Mouse (Mus musculus): Measurements from ENCODE around the gene Lrch4.

The Lrch4 gene

DNA sequence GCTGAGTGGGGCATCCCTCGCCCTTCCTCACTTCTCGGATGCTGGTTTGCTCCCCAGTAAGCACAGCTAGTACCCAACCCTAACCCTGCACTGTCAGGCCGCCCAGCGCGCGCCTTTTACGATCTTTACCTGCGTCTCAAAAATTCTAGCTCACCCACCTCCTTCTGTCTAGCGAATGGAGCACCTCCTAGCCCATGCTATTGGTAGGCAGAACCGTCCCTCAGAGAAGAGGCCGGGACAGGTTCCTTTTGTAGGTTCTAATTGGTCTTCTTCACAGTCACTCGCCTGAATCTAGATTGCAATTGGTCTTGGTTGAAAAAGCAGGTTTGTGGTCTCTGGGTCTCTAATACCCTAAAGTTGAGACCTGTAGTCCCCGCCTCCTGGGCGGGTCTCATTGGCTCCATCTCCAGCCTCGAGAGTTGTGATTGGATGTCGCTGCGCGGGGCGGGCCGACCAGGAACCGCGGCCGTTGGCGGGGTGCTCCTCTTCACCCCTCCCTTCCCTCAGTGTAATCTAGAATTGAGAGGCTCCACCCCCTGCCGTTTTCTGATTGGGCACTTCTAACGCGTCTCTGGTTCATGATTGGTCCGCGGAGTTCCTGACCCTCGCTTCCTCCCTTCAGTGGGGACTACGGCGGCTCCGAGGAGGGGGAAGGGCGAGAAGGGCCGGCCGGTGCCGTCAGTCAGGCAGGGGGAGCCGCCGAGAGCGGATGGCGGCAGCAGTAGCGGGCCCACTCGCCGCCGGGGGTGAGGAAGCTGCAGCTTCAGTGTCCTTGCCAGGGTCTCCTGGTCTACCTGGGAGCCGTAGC, at the start of gene Lrch4, which contains the start of the genes Fbxo24 and Gm20605:
TSS of gene Lrch4 (plus strand) at position 624 of the 808 bp plus-strand sequence.
TSS of gene Fbxo24 (minus strand) at position 505 of the 808 bp plus-strand sequence.
TSS of gene Gm20605 (plus strand) at position 678 of the 808 bp plus-strand sequence.
- peak; percentile 100 for DNase-seq

- no peak for DNase-seq
Observed at GRCm38 (mm10) chr5:137580246-137580645, 48.7 kb upstream of the Lrch4 start.

GRCm38 (mm10) chr5:137582702-137583101, 46.2 kb upstream of the Lrch4 start:
- DNase-seq, result no peak

DNA sequence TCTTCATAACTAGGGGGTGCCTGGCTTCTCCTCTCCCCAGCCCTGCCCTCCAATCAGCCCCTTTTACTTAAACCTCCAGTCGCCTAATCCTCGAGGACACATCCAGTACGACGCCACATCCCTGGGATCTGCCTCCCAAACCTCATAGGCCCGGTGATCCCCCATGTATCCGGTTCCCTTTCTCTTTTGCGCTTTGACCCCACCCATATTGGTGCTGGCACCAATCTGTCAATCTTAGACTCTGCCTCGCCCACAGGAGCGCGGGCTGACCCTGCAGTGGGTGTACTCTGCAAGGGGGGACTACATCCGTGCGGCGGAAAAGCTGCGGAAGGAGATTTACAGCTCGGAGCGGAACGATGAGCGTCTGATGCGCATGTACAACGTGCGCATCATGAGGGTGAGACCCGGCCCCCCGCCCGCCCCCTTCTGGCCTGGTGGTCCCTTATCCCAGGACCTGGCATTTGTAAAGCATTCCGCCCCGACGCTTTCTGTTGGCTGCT, 45.2 kb upstream of the Lrch4 start:
- DNase-seq, result no peak

GRCm38 (mm10) chr5:137584976-137585375, 43.9 kb upstream of the Lrch4 start:
- DNase-seq, result peak; percentile 63

GRCm38 (mm10) chr5:137590507-137590906, 38.4 kb upstream of the Lrch4 start:
- no peak for DNase-seq

DNA sequence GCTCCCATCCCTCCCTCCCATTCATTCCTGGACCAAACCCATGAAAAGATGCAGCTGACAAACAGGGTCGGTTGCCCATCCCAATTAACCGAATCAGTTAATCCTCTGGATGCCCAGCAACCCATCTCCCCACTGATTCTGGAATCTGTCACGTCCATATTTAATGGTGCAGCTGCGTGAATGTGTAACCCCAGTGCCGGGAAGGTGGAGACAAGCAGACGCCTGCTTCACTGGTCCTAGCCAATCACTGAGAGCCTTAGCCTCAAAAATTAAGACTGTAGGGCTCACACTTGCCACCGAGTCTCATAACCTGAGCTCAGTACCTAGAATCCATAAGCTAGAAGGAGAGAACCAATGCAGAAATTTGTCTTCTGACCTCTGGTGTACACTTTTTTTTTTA, 33.0 kb upstream of the Lrch4 start:
- DNase-seq, result no peak

DNA sequence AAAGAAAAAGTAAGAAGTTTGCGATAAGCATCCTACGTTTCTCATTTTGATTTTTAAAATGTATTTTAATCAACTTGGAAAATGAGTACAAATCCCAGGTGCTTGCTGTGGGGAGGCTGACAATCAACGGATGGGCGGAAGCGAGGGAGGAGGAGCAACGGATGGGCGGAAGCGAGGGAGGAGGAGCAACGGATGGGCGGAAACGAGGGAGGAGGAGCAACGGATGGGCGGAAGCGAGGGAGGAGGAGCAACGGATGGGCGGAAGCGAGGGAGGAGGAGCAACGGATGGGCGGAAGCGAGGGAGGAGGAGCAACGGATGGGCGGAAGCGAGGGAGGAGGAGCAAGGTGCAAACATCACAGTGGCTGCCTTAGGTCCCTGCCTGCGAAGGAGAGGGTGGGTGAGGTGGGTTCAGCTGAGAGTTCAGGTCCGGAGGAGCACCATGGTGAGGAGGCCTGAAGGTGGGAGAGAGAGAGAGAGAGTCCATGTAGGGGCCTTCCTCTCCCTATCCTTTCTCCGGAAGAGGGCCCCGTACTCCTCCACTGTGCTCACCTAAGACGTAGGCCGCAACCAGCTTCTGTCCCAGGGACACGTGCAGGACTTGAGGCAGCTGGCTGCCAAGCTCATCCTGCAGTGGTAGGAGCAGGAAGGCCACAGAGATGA, 32.2 kb upstream of the Lrch4 start:
- no peak for DNase-seq

DNA sequence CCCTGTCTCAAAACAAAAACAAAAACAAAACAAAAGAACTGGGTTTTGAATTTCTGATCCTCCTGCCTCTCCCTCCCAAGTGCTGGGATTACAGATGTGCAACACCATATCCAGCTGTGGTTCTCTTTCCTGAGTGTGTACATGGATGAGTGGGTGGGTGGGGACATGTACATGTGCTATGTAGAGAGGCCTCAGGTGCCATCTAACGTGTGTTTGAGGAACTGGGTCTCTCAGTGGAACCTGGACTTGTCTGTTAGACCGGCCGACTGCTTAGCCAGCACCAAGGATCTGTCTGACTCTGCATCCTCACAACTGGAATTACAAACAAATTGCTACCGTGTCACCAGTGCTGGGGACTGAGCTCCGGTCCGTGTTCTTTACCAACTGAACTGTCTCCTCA, 31.3 kb upstream of the Lrch4 start:
- no peak for DNase-seq

DNA sequence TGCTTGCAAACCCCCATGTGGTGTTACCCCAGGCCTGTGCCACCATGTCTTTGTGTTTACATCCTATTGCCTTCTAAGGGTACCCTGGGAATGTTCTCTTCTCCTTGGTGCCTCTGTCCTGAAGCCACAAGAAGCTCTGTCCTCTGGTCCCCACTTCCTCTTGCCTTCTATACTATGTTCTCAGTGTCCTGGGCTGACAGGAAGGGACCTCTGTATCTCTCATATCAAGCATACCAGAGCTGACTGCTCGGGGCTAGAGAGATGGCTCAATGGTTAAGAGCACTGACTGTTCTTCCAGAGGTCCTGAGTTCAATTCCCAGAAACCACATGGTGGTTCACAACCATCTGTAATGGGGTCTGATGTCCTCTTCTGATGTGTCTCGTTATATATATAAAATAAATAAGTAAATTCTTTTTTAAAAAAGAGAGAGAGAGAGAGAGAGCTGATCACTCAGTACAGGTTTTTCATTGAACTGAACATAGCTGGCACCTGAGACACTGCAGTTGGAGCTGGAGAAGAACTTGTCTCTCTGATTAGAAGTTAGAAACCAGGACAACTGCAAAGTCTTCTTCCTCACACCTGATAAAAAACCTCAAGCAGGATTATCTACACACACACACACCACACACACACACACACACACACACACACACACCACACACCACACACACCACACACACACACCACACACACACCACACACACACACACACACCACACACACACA, 30.7 kb upstream of the Lrch4 start:
- no peak for DNase-seq

- no peak for DNase-seq
Observed at GRCm38 (mm10) chr5:137599600-137599999, 29.3 kb upstream of the Lrch4 start.

GRCm38 (mm10) chr5:137600281-137600618, 28.7 kb upstream of the Lrch4 start:
- no peak for DNase-seq

- peak; percentile 98 for DNase-seq
Observed at GRCm38 (mm10) chr5:137600619-137601364, 28.1 kb upstream of the Lrch4 start, which contains the start of gene Mospd3. Gene Mospd3 (minus strand): TSS chr5:137601058.

DNA sequence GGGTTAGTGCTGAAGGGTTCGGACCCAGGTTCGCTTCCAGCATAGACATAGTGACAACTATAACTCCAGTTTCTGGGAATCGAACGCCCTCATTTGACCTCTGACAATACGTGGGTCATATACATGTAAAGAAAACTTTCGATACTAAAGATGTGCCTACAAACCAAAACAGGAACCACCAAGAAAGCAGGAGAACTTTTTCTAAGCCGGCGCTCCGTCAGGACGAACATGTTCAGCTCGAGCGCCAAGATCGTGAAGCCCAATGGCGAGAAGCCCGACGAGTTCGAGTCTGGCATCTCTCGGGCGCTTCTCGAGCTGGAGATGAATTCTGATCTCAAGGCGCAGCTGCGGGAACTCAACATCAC, 27.6 kb upstream of the Lrch4 start:
- no peak for DNase-seq

DNA sequence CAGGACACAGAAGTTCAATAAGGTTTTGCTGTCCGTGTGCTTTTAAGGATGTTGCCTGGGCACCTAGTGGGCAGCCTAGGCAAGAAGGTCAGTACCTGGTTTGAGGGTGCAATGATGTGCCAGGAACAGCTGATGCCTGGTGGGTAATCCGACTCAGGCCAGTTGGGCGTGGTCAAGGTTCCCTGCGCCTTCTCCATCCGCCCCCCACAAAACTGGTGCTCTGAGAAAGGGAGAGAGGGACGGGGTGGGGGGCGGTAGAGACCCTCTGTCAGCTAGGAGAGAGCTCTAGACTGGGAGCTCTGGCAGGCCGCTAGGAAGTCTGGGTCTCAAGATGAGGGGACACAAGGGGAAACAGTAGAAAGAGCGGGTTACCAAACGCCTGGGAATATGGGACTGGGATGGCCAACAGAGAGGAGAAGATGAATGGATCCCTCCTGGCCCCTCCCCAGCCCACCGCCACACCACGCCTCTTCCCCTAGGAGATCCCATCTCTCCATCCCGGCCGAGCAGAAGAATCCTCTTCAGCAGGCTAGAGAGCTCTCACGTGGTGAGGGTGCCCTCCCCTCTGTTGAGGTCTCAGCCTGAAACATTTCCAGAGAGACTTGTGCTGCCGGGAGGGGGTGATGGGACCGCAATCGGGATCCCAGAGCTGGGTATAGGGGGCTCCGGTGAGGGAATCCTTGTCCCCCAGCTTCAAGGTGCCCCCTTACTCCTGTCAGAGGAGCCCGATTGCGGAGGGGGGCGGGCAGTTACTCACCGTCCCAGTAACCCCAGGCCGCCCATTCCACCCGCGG, 20.9 kb upstream of the Lrch4 start:
- DNase-seq, result no peak

GRCm38 (mm10) chr5:137608654-137609190, 20.2 kb upstream of the Lrch4 start:
- no peak for DNase-seq

- no peak for DNase-seq
Observed at GRCm38 (mm10) chr5:137609292-137609691, 19.6 kb upstream of the Lrch4 start.

- no peak for DNase-seq
Observed at GRCm38 (mm10) chr5:137610056-137610455, 18.9 kb upstream of the Lrch4 start.

DNA sequence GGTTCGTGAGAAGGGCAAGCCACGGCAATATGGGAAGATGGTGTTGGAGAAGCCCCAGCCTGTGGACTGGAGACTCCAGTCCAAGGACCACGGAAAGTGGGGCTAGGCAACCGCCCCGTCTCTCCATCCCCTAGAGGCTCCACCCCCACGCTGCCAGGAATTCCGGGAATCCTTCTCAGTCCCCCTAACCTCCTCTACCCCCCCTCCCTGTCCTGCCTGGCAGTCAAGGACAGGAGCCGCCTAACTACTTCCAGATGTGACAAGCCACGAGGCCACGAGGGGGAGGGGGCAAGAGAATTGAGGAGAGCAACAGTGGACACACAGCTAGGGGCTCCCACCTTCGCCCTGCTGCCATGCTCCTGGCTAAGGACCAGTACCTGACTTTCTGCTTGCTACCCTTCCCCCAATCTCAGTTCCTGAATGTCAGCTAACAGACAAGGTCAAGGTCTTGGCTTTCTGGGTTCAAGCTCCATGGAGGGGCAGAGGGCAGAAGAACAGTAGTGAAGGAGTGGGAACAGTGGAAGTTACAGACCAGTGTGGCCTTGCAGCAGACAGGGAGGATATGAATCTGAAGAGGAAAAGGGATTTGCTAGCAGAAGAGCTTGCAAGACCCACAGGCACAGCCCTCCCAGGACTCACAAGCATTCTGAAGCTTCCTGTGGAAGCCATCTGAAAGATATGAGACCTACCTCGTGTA, 18.2 kb upstream of the Lrch4 start:
- DNase-seq, result peak; percentile 85

DNA sequence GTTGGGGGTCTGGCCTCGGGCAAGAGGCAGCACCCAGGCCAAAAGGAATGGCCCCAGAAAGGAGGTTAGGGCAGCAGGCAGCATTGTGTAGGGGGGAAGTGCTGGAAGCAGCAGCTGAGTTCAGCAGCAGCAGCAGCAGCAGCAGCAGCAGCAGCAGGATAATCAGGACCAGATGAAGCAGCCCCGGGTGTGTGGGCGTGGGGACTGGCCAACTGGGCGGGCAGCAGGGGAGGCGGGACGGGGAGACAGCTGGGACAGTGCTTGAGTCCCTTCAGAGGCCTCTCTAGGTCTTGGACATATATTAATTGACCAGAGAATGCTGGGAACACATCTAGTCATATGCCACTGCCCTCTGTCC, 17.7 kb upstream of the Lrch4 start:
- DNase-seq, result peak; percentile 46

GRCm38 (mm10) chr5:137613076-137613475, 15.8 kb upstream of the Lrch4 start:
- DNase-seq, result no peak

Measured in kidney, adult 11 months (tissue).